Mouse (Mus musculus) forebrain, embryonic 13.5 days (tissue): ENCODE results near the gene Fam122a. TPM values are rescaled to one million over a fixed set of nuclear protein-coding genes. Genes with fewer than 3 reads are reported as not detected.

Experiments used
- ATAC-seq: fragments of 200-750 bp; cut with Nextera tagmentation; 2 replicates; pipeline ENCODE4 v1.8.0; 2017
- H3K27ac ChIP-seq: fragments of 300-500 bp; sonication (generic); 2 replicates; pipeline ENCODE4 v1.5.1; 2015; ENCODE audit warnings: inconsistent platforms, mild to moderate bottlenecking, moderate library complexity
- H3K27me3 ChIP-seq: fragments of 300-500 bp; sonication (generic); 2 replicates; pipeline ENCODE4 v1.6.1; 2015; ENCODE audit warnings: mild to moderate bottlenecking, inconsistent platforms
- H3K36me3 ChIP-seq: fragments of 300-500 bp; sonication (generic); 2 replicates; pipeline ENCODE4 v1.6.1; 2015; ENCODE audit warnings: mild to moderate bottlenecking, inconsistent platforms; ENCODE audit not compliant: poor library complexity, severe bottlenecking
- H3K4me1 ChIP-seq: fragments of 300-500 bp; sonication (generic); 2 replicates; pipeline ENCODE4 v1.6.1; 2015; ENCODE audit warnings: inconsistent platforms
- H3K4me2 ChIP-seq: fragments of 300-500 bp; sonication (generic); 2 replicates; pipeline ENCODE4 v1.6.1; 2015; ENCODE audit warnings: inconsistent platforms, mild to moderate bottlenecking, moderate library complexity
- H3K4me3 ChIP-seq: fragments of 300-500 bp; sonication (generic); 2 replicates; pipeline ENCODE4 v1.5.1; 2015; ENCODE audit warnings: mild to moderate bottlenecking, inconsistent platforms
- H3K9ac ChIP-seq: fragments of 300-500 bp; sonication (generic); 2 replicates; pipeline ENCODE4 v1.6.1; 2015; ENCODE audit warnings: mild to moderate bottlenecking, inconsistent platforms
- H3K9me3 ChIP-seq: fragments of 300-500 bp; sonication (generic); replicated peaks from 2 replicates; pipeline ENCODE4 v1.6.1; 2016; ENCODE audit warnings: inconsistent platforms
- WGBS: fragments of 180-500 bp; shearing (Covaris S2); methylation state at CpG from one replicate; pipeline ENCODE4 v1.1.7; 2015; 5-methylcytosine and 5-hydroxymethylcytosine counted together
- polyA plus RNA-seq: library from polyadenylated mRNA; unstranded; fragments of >200 nt; fragmentation: Nextera tagmentation; extraction: Ambion mirVana; gene quantifications from 2 replicates; pipeline ENCODE4 v1.2.1, GENCODE M21; 2015

The Fam122a gene
- 49.0 and 50.8 TPM in 2 replicates for polyA plus RNA-seq

- ATAC-seq = peak; percentile 98
Measured at GRCm38 (mm10) chr19:24476929-24477882, at the start of gene Fam122a. Fam122a (minus strand) TSS chr19:24477356.

GRCm38 (mm10) chr19:24523476-24524313 lies 46.5 kb upstream of the Fam122a start:
- Histone ChIP-seq H3K4me3 (no peak overlapping the region), H3K36me3 (no peaks in the 10 kb centered on the region), H3K4me1 (no peaks in the 10 kb centered on the region), H3K4me2 (no peak overlapping the region), H3K27ac (no peak overlapping the region), H3K9me3 (no peaks in the 10 kb centered on the region), H3K27me3 (no peaks in the 10 kb centered on the region), H3K9ac (no peak overlapping the region)
- ATAC-seq = no peak
- 75% methylated on average over 15 of the region's 15 CpGs for WGBS

More at GRCm38 (mm10) chr19:24476929-24477882, at the start of gene Fam122a:
- H3K27me3 ChIP-seq = no peaks in the 10 kb centered on the region
- peaks cover 27% of the 10 kb centered on the region for H3K4me1 ChIP-seq
- H3K36me3 ChIP-seq = no peaks in the 10 kb centered on the region
- H3K4me2 ChIP-seq = peak within 1 kb of the TSS; percentile 89
- WGBS = under 1% methylated on average over 80 of the region's 92 CpGs
- no peaks in the 10 kb centered on the region for H3K9me3 ChIP-seq
- peak within 1 kb of the TSS; percentile 95 for H3K27ac ChIP-seq
- H3K4me3 ChIP-seq = peak within 1 kb of the TSS; percentile 84
- H3K9ac ChIP-seq = peak within 1 kb of the TSS; percentile 93

GRCm38 (mm10) chr19:24521997-24522396 lies 44.8 kb upstream of the Fam122a start:
- no peaks in the 10 kb centered on the region for H3K27me3 ChIP-seq
- no peaks in the 10 kb centered on the region for H3K4me1 ChIP-seq
- H3K4me2 ChIP-seq = no peak overlapping the region
- no peak overlapping the region for H3K27ac ChIP-seq
- no peak overlapping the region for H3K9ac ChIP-seq
- H3K4me3 ChIP-seq = no peak overlapping the region
- no peaks in the 10 kb centered on the region for H3K9me3 ChIP-seq
- ATAC-seq = no peak
- no peaks in the 10 kb centered on the region for H3K36me3 ChIP-seq
- WGBS = 90% methylated on average over 7 of the region's 7 CpGs

- Histone ChIP-seq H3K4me2 (no peak overlapping the region), H3K9me3 (no peaks in the 10 kb centered on the region), H3K4me1 (no peaks in the 10 kb centered on the region), H3K27me3 (no peaks in the 10 kb centered on the region), H3K36me3 (no peaks in the 10 kb centered on the region), H3K9ac (no peak overlapping the region), H3K4me3 (no peak overlapping the region), H3K27ac (no peak overlapping the region)
- WGBS = 92% methylated on average over 9 of the region's 9 CpGs
- no peak for ATAC-seq
Measured at GRCm38 (mm10) chr19:24521146-24521545, 44.0 kb upstream of the Fam122a start.

GRCm38 (mm10) chr19:24519732-24520409 lies 42.7 kb upstream of the Fam122a start:
- H3K4me3 ChIP-seq = no peak overlapping the region
- no peaks in the 10 kb centered on the region for H3K27me3 ChIP-seq
- no peak for ATAC-seq
- no peak overlapping the region for H3K27ac ChIP-seq
- H3K9me3 ChIP-seq = no peaks in the 10 kb centered on the region
- H3K36me3 ChIP-seq = no peaks in the 10 kb centered on the region
- no peak overlapping the region for H3K4me2 ChIP-seq
- H3K4me1 ChIP-seq = no peaks in the 10 kb centered on the region
- H3K9ac ChIP-seq = no peak overlapping the region
- WGBS = 86% methylated on average over 6 of the region's 6 CpGs

GRCm38 (mm10) chr19:24518384-24518783 lies 41.2 kb upstream of the Fam122a start:
- Histone ChIP-seq H3K9me3 (no peaks in the 10 kb centered on the region), H3K4me3 (no peak overlapping the region), H3K36me3 (no peaks in the 10 kb centered on the region), H3K27ac (no peak overlapping the region), H3K27me3 (no peaks in the 10 kb centered on the region), H3K4me1 (no peaks in the 10 kb centered on the region), H3K9ac (no peak overlapping the region), H3K4me2 (no peak overlapping the region)
- no peak for ATAC-seq

- WGBS = 86% methylated on average over 7 of the region's 7 CpGs
- no peak for ATAC-seq
- Histone ChIP-seq H3K36me3 (no peaks in the 10 kb centered on the region), H3K9ac (no peak overlapping the region), H3K4me2 (no peak overlapping the region), H3K4me3 (no peak overlapping the region), H3K27ac (no peak overlapping the region), H3K4me1 (no peaks in the 10 kb centered on the region), H3K27me3 (no peaks in the 10 kb centered on the region), H3K9me3 (no peaks in the 10 kb centered on the region)
Measured at GRCm38 (mm10) chr19:24517057-24517456, 39.9 kb upstream of the Fam122a start.

GRCm38 (mm10) chr19:24515941-24516340 lies 38.8 kb upstream of the Fam122a start:
- WGBS = 96% methylated on average over 3 of the region's 3 CpGs
- H3K4me2 ChIP-seq = no peak overlapping the region
- H3K9ac ChIP-seq = no peak overlapping the region
- no peak for ATAC-seq
- no peaks in the 10 kb centered on the region for H3K4me1 ChIP-seq
- no peaks in the 10 kb centered on the region for H3K9me3 ChIP-seq
- no peaks in the 10 kb centered on the region for H3K36me3 ChIP-seq
- no peak overlapping the region for H3K4me3 ChIP-seq
- no peak overlapping the region for H3K27ac ChIP-seq
- H3K27me3 ChIP-seq = no peaks in the 10 kb centered on the region

GRCm38 (mm10) chr19:24514661-24515642 lies 37.8 kb upstream of the Fam122a start:
- no peaks in the 10 kb centered on the region for H3K4me1 ChIP-seq
- no peaks in the 10 kb centered on the region for H3K36me3 ChIP-seq
- no peak overlapping the region for H3K27ac ChIP-seq
- H3K4me2 ChIP-seq = no peak overlapping the region
- H3K4me3 ChIP-seq = no peak overlapping the region
- H3K27me3 ChIP-seq = no peaks in the 10 kb centered on the region
- H3K9me3 ChIP-seq = no peaks in the 10 kb centered on the region
- no peak overlapping the region for H3K9ac ChIP-seq
- ATAC-seq = no peak
- WGBS = 88% methylated on average over 15 of the region's 15 CpGs

GRCm38 (mm10) chr19:24513105-24513843 lies 36.1 kb upstream of the Fam122a start:
- no peaks in the 10 kb centered on the region for H3K9me3 ChIP-seq
- WGBS = 86% methylated on average over 20 of the region's 20 CpGs
- H3K27ac ChIP-seq = no peak overlapping the region
- H3K27me3 ChIP-seq = no peaks in the 10 kb centered on the region
- H3K4me1 ChIP-seq = peaks cover 8% of the 10 kb centered on the region
- H3K4me3 ChIP-seq = no peak overlapping the region
- no peak for ATAC-seq
- H3K9ac ChIP-seq = no peak overlapping the region
- H3K4me2 ChIP-seq = no peak overlapping the region
- H3K36me3 ChIP-seq = no peaks in the 10 kb centered on the region
